Mouse (Mus musculus) G1E (cell line): ENCODE measurements at regions not wholly inside any gene's neighbourhood (a gene's known extent, or its start where the extent isn't known, plus 50 kb on each side); places are given as distances from the start of the nearest gene placed in this dataset.

Experiments used
- ATAC-seq: 2 replicates; pipeline ENCODE4 v1.8.0; 2016; ENCODE audit warnings: mild to moderate bottlenecking; ENCODE audit not compliant: insufficient number of reproducible peaks, poor library complexity, low FRiP score, severe bottlenecking; ENCODE audit errors: extremely low read depth
- DNase-seq: peaks from one replicate; pipeline ENCODE4 v3.0.0; 2012; ENCODE audit warnings: low spot score
- H3K27me3 ChIP-seq: 2 replicates; pipeline ENCODE4 v1.6.1; 2012; ENCODE audit warnings: mild to moderate bottlenecking, low read length, inconsistent platforms; ENCODE audit not compliant: insufficient read depth
- H3K36me3 ChIP-seq: replicated peaks from 2 replicates; pipeline ENCODE3; 2012; ENCODE audit warnings: mild to moderate bottlenecking, inconsistent platforms
- H3K4me1 ChIP-seq: 2 replicates; pipeline ENCODE4 v1.6.1; 2012; ENCODE audit warnings: low read depth, low read length, inconsistent platforms, mixed read lengths; ENCODE audit not compliant: insufficient read depth
- H3K4me3 ChIP-seq: 2 replicates; pipeline ENCODE4 v1.5.1; 2012; ENCODE audit warnings: low read depth, mild to moderate bottlenecking, inconsistent platforms, low read length, moderate library complexity, mixed read lengths
- H3K9me3 ChIP-seq: replicated peaks from 2 replicates; pipeline ENCODE4 v1.6.1; 2012; ENCODE audit warnings: inconsistent platforms
- CTCF ChIP-seq: IDR thresholded peaks from 2 replicates; pipeline ENCODE4 v1.5.1; 2012; ENCODE audit warnings: low read depth, low read length, inconsistent platforms, mixed read lengths
- GATA1 ChIP-seq: IDR thresholded peaks from 2 replicates; pipeline ENCODE4 v1.6.1; 2012; ENCODE audit warnings: borderline replicate concordance, low read length, inconsistent platforms, mixed read lengths
- GATA2 ChIP-seq: IDR thresholded peaks from 2 replicates; pipeline ENCODE4 v1.6.1; 2012; ENCODE audit warnings: low read depth, low read length, inconsistent platforms, borderline replicate concordance
- POLR2AphosphoS5 ChIP-seq: IDR thresholded peaks from 2 replicates; pipeline ENCODE4 v1.6.1; 2012; ENCODE audit warnings: low read depth, low read length, inconsistent platforms; ENCODE audit not compliant: insufficient replicate concordance
- TAL1 ChIP-seq: conservative IDR thresholded peaks from 2 replicates; pipeline ENCODE4 v1.6.1; 2012; ENCODE audit warnings: low read depth, low read length, inconsistent platforms, mixed read lengths

DNA sequence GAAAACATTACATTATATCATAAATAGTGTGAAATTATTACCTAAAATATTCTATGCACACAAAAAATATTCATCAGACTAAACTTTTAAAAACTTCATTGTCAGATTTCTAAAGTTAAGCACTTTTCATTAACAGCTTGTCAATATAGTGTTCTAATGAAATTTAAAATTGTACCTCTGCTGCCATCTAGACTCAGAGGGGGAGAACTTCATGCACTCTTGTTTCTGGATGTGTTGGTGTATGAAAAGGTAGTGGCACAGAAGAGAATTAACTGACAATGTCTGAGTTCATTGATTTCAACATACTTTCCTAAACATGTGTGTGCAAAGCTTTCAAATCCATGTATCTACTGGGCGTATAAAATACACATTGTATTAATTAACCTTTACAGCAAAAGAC lies 967.5 kb downstream of the Pla2g4a start:
- H3K36me3 ChIP-seq, result no peaks in the 10 kb centered on the region
- no peak overlapping the region for H3K4me3 ChIP-seq
- no peaks in the 10 kb centered on the region for H3K27me3 ChIP-seq
- H3K4me1 ChIP-seq, result no peaks in the 10 kb centered on the region
- DNase-seq (no peak), ATAC-seq (no peak)
- H3K9me3 ChIP-seq, result peaks cover 2% of the 10 kb centered on the region; the same call in 1 of the 2 replicates
- TF ChIP-seq POLR2AphosphoS5 (no peak), CTCF (no peak), TAL1 (no peak)

GRCm38 (mm10) chr1:148977377-148977776 lies 983.7 kb downstream of the Pla2g4a start:
- DNase-seq, result no peak
- H3K9me3 ChIP-seq, result peaks cover 32% of the 10 kb centered on the region

DNA sequence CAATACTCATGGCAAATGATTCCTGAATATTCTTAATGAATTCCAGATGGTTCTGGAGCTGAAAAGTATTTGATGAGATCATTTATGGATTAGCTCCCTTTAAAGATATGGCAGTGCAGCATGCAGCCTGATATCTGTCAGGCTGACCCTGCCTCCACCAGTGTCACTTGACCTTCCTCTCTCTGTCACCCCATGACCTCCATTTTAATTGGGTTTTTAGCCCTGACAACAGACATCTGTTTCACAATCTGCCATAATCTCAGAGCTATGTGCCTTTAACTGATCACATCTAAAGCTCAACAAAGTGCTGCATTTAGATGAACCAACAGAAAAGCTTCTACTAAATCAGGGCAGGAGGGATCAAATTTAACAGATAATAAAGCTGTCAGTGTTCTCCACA lies 995.7 kb downstream of the Pla2g4a start:
- no peak overlapping the region for H3K4me3 ChIP-seq
- no peak for ATAC-seq

More at GRCm38 (mm10) chr1:148977377-148977776, 983.7 kb downstream of the Pla2g4a start:
- Histone ChIP-seq H3K27me3 (no peaks in the 10 kb centered on the region), H3K36me3 (no peaks in the 10 kb centered on the region), H3K4me3 (no peak overlapping the region), H3K4me1 (no peaks in the 10 kb centered on the region)
- TF ChIP-seq GATA1, result no peak
- no peak for TF ChIP-seq POLR2AphosphoS5
- no peak for TF ChIP-seq GATA2
- no peak for TF ChIP-seq CTCF
- no peak for TF ChIP-seq TAL1
- no peak for ATAC-seq

GRCm38 (mm10) chr1:148934366-148934765 lies 1026.7 kb downstream of the Pla2g4a start:
- no peak for ATAC-seq
- no peak for DNase-seq
- Histone ChIP-seq H3K4me3 (no peak overlapping the region), H3K9me3 (peaks cover 13% of the 10 kb centered on the region), H3K27me3 (no peaks in the 10 kb centered on the region), H3K4me1 (no peaks in the 10 kb centered on the region), H3K36me3 (no peaks in the 10 kb centered on the region)
- TF ChIP-seq GATA2 (no peak), POLR2AphosphoS5 (no peak), GATA1 (no peak), CTCF (no peak), TAL1 (no peak)

More for the DNA sequence above, 995.7 kb downstream of the Pla2g4a start:
- H3K9me3 ChIP-seq, result peaks cover 5% of the 10 kb centered on the region
- H3K4me1 ChIP-seq, result no peaks in the 10 kb centered on the region
- H3K27me3 ChIP-seq, result no peaks in the 10 kb centered on the region
- no peak for TF ChIP-seq POLR2AphosphoS5
- no peak for TF ChIP-seq CTCF
- no peak for TF ChIP-seq GATA1
- H3K36me3 ChIP-seq, result no peaks in the 10 kb centered on the region
- DNase-seq, result no peak

DNA sequence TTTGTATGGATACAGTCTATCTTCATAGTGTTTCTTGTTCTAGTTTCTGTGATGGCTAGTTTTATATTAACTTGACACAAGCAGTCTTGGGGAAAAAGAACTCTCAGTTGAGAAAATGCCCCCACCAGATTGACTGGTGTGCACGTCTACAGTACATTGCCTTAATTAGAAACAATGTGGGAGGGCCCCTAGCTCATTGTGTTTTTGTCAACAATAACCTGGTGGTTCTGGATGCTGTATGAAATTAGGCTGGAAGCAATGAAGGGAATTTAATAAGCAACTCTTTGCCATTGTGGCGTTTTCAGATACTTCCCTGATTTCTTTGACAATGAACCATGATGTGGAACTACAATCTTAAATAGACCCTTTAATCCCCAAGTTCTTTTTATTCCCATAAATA lies 1036.6 kb downstream of the Pla2g4a start:
- no peaks in the 10 kb centered on the region for H3K4me1 ChIP-seq
- H3K9me3 ChIP-seq, result peaks cover 2% of the 10 kb centered on the region
- no peaks in the 10 kb centered on the region for H3K27me3 ChIP-seq
- no peaks in the 10 kb centered on the region for H3K36me3 ChIP-seq
- TF ChIP-seq GATA1 (no peak), TAL1 (no peak), GATA2 (no peak), POLR2AphosphoS5 (no peak), CTCF (no peak)
- H3K4me3 ChIP-seq, result no peak overlapping the region
- ATAC-seq (no peak), DNase-seq (no peak)

DNA sequence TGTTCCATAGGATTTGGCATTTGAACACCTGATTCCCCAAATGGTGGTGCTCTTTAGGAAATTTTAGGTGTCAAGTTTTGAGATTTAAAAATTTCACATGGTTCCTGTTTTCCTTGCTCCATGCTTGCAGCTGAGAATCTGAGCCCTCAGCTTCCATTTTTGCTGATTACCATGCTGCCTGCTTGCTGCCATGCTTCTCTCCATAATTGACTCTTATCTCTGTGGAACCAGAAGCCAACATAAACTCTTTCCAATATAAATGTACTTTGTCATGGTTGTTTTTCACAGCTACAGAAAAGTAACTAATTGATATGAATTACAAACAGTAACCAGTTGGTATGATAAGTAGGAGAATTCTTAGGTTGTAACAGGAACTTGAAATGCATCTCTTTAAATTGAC lies 1044.0 kb downstream of the Pla2g4a start:
- Histone ChIP-seq H3K4me1 (no peaks in the 10 kb centered on the region), H3K4me3 (no peak overlapping the region), H3K27me3 (no peaks in the 10 kb centered on the region), H3K36me3 (no peaks in the 10 kb centered on the region), H3K9me3 (no peaks in the 10 kb centered on the region)
- ATAC-seq (no peak), DNase-seq (no peak)
- TF ChIP-seq TAL1, result no peak
- no peak for TF ChIP-seq CTCF
- no peak for TF ChIP-seq GATA2
- TF ChIP-seq GATA1, result no peak
- no peak for TF ChIP-seq POLR2AphosphoS5

DNA sequence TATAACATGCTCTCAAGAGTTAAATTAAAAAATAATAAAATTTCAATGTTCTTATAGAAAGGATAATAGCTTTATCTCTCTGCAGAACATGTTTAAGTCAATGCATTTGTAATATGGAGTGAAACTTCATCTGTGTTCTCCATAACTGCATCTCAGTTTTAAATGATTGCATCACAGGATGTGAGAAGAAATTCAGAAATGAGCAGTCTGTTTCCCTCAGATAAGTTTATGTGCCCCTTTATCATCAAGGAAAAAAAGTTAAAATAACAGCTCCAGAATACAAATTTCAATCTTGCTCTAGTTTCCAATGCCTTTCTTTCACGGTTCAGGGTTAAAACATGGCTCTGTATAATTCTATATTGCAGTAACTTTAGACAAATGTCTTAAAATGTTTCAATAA lies 1048.3 kb downstream of the Pla2g4a start:
- no peaks in the 10 kb centered on the region for H3K27me3 ChIP-seq
- no peak for TF ChIP-seq POLR2AphosphoS5
- no peak for TF ChIP-seq GATA2
- no peak for TF ChIP-seq TAL1
- TF ChIP-seq CTCF, result no peak
- no peak for TF ChIP-seq GATA1
- H3K36me3 ChIP-seq, result no peaks in the 10 kb centered on the region
- no peaks in the 10 kb centered on the region; the same call in 1 of the 2 replicates for H3K9me3 ChIP-seq
- ATAC-seq (no peak), DNase-seq (no peak)
- H3K4me1 ChIP-seq, result no peaks in the 10 kb centered on the region
- no peak overlapping the region for H3K4me3 ChIP-seq
